ENCODE assay signal across 13 mouse cellular contexts in genomic region chr15:78542098-78542766, GRCm38 (mm10). TPM values are rescaled to one million over a fixed set of nuclear protein-coding genes. Genes with fewer than 3 reads are reported as not detected.
DNase-seq lines count a peak whose midpoint lies in the region; ATAC-seq lines count a peak whose summit lies in the region.
"Had no signal": no experiment of that assay in that cellular context is flagged by ENCODE, and none has a peak within 500 bp of the region (broad histone marks: within the 10 kb centered on the region; RNA-seq: fewer than 3 reads in every experiment).

No protein-coding gene starts in this region.

- no peaks in the 10 kb centered on the region for H3K9me3 ChIP-seq in heart, embryonic 14.5 days (ENCODE audit: control insufficient read depth, low read length)
- no peaks in the 10 kb centered on the region for H3K9me3 ChIP-seq in limb, embryonic 15.5 days
- no peaks in the 10 kb centered on the region for H3K9me3 ChIP-seq in limb, embryonic 10.5 days (replicated peaks)
- H3K9me3 ChIP-seq in intestine, embryonic 15.5 days, result no peaks in the 10 kb centered on the region

- DNase-seq in heart, adult 18-20 months, result no peak
- no peak for DNase-seq in limb, embryonic 10.5 days (ENCODE audit: low spot score)
- DNase-seq in cerebellum, adult 8-10 months, result peak; percentile 60
- DNase-seq: gastrocnemius, postnatal 25 days; lung, postnatal 14 days; spleen, adult 18-20 months had no signal

- no peak for ATAC-seq in heart, embryonic 14.5 days (ENCODE audit: insufficient number of reproducible peaks, insufficient read depth, low FRiP score, low read depth)
- ATAC-seq in limb, embryonic 15.5 days (ENCODE audit: insufficient number of reproducible peaks, low FRiP score, low TSS enrichment, low read depth), result no peak
- peak; percentile 26; the same call in 1 of the 2 replicates for ATAC-seq in intestine, embryonic 15.5 days
- no peak for ATAC-seq in megakaryocyte-erythroid progenitor cell, adult 5-6 weeks (replicated peaks; ENCODE audit: low FRiP score, low TSS enrichment, poor library complexity, severe bottlenecking)

- peak overlapping the region in 1 of 2 experiments; percentile 60; a peak in 2 of 4 replicates for H3K27ac ChIP-seq in heart, embryonic 14.5 days (replicated peaks in 1 of 2; ENCODE audit: control insufficient read depth in 1 of 2, insufficient read depth in 1 of 2, low read depth in 2 of 2, low read length in 2 of 2)
- H3K27ac ChIP-seq in limb, embryonic 15.5 days, result no peak overlapping the region
- no peak overlapping the region for H3K27ac ChIP-seq in limb, embryonic 10.5 days
- H3K27ac ChIP-seq in intestine, embryonic 15.5 days, result no peak overlapping the region
- H3K27ac ChIP-seq: hindbrain, postnatal 0 days had no signal

- peaks cover 34% of the 10 kb centered on the region for H3K27me3 ChIP-seq in heart, embryonic 14.5 days (ENCODE audit: control insufficient read depth, insufficient read depth, low read length)
- H3K27me3 ChIP-seq in limb, embryonic 15.5 days, result peaks cover 39% of the 10 kb centered on the region; the same call in 1 of the 2 replicates
- peaks cover 71% of the 10 kb centered on the region for H3K27me3 ChIP-seq in limb, embryonic 10.5 days (ENCODE audit: low read depth, poor library complexity, severe bottlenecking)
- H3K27me3 ChIP-seq in intestine, embryonic 15.5 days (replicated peaks), result peaks cover 3% of the 10 kb centered on the region; the same call in 1 of the 2 replicates

- peaks cover 20 to 28% of the 10 kb centered on the region in 2 experiments for H3K4me1 ChIP-seq in heart, embryonic 14.5 days (ENCODE audit: control insufficient read depth in 2 of 2, insufficient read depth in 2 of 2, low read length in 2 of 2)
- peaks cover 12% of the 10 kb centered on the region; the same call in 1 of the 2 replicates for H3K4me1 ChIP-seq in limb, embryonic 15.5 days
- H3K4me1 ChIP-seq in limb, embryonic 10.5 days, result peaks cover 9% of the 10 kb centered on the region
- H3K4me1 ChIP-seq in intestine, embryonic 15.5 days (replicated peaks), result peaks cover 9% of the 10 kb centered on the region; the same call in 1 of the 2 replicates

- H3K4me3 ChIP-seq in heart, embryonic 14.5 days (ENCODE audit: control insufficient read depth in 1 of 2, insufficient read depth in 1 of 2, low read depth in 1 of 2, low read length in 2 of 2), result no peak overlapping the region
- H3K4me3 ChIP-seq in limb, embryonic 15.5 days, result no peak overlapping the region
- H3K4me3 ChIP-seq in limb, embryonic 10.5 days, result no peak overlapping the region
- no peak overlapping the region for H3K4me3 ChIP-seq in intestine, embryonic 15.5 days (replicated peaks)
- H3K4me3 ChIP-seq: erythroblast, embryonic 14.5 days had no signal

- peak overlapping the region; percentile 31; the same call in 1 of the 2 replicates for H3K9ac ChIP-seq in heart, embryonic 14.5 days (ENCODE audit: low read length)
- H3K9ac ChIP-seq in limb, embryonic 15.5 days, result 0 out of 2 replicates have a peak overlapping the region, but pooled peaks have one; percentile 14
- no peak overlapping the region for H3K9ac ChIP-seq in intestine, embryonic 15.5 days

- peak overlapping the region; percentile 5; the same call in 1 of the 2 replicates for H3K4me2 ChIP-seq in heart, embryonic 14.5 days (ENCODE audit: low read length)
- H3K4me2 ChIP-seq in limb, embryonic 15.5 days, result no peak overlapping the region
- H3K4me2 ChIP-seq in intestine, embryonic 15.5 days (replicated peaks), result no peak overlapping the region

- H3K36me3 ChIP-seq in heart, embryonic 14.5 days (ENCODE audit: control insufficient read depth, insufficient read depth, low read length), result no peaks in the 10 kb centered on the region
- no peaks in the 10 kb centered on the region for H3K36me3 ChIP-seq in limb, embryonic 15.5 days
- no peaks in the 10 kb centered on the region for H3K36me3 ChIP-seq in limb, embryonic 10.5 days
- H3K36me3 ChIP-seq in intestine, embryonic 15.5 days, result no peaks in the 10 kb centered on the region

- 70% methylated on average over 3 of the region's 3 CpGs for WGBS in heart, embryonic 14.5 days
- WGBS in limb, embryonic 15.5 days, result 41% methylated on average over 3 of the region's 3 CpGs
- WGBS in limb, embryonic 10.5 days, result 71% methylated on average over 3 of the region's 3 CpGs
- WGBS in intestine, embryonic 15.5 days, result 67% methylated on average over 3 of the region's 3 CpGs

RNA-seq across cellular contexts. Expression of gene Sstr3, which starts 2.3 kb away (rescaled TPM):
- not detected in 2 replicates for polyA plus RNA-seq in heart, embryonic 14.5 days (2014; fragmentation: Nextera tagmentation; extraction: Ambion mirVana)
- total RNA-seq in heart, adult 18-20 months (2021), result not detected
- polyA plus RNA-seq in limb, embryonic 15.5 days (2015; fragmentation: Nextera tagmentation; extraction: Ambion mirVana), result 0.04 TPM in 1 of 2 replicates, not detected in the other
- polyA plus RNA-seq in limb, embryonic 10.5 days (2016; fragmentation: Nextera tagmentation; extraction: Ambion mirVana), result not detected in 2 replicates
- polyA plus RNA-seq in intestine, embryonic 15.5 days (2015; fragmentation: Nextera tagmentation; extraction: Ambion mirVana), result 0.23 and 0.24 TPM in 2 replicates
- not detected in 2 replicates for total RNA-seq in megakaryocyte-erythroid progenitor cell, adult 5-6 weeks (2014; fragmentation: Nextera tagmentation)
- not detected in 2 replicates for total RNA-seq in megakaryocyte-erythroid progenitor cell, adult 5-6 weeks (2017)
- total RNA-seq: gastrocnemius, postnatal 25 days had no signal
- polyA plus RNA-seq: erythroblast, embryonic 14.5 days; limb, embryonic 11.5 days had no signal

RNA-seq across cellular contexts. Expression of gene C1qtnf6, which starts 11.0 kb away (rescaled TPM):
- polyA plus RNA-seq in heart, embryonic 14.5 days (2014; fragmentation: Nextera tagmentation; extraction: Ambion mirVana), result 38.4 and 41.1 TPM in 2 replicates
- 1 to 10 TPM; 7.8 to 7.9 TPM for total RNA-seq in heart, adult 18-20 months (2021)
- 52.3 and 60.8 TPM in 2 replicates for polyA plus RNA-seq in limb, embryonic 15.5 days (2015; fragmentation: Nextera tagmentation; extraction: Ambion mirVana)
- polyA plus RNA-seq in limb, embryonic 10.5 days (2016; fragmentation: Nextera tagmentation; extraction: Ambion mirVana), result 10.9 and 14.6 TPM in 2 replicates
- polyA plus RNA-seq in intestine, embryonic 15.5 days (2015; fragmentation: Nextera tagmentation; extraction: Ambion mirVana), result 22.0 and 22.3 TPM in 2 replicates
- 3.1 and 6.9 TPM in 2 replicates for total RNA-seq in megakaryocyte-erythroid progenitor cell, adult 5-6 weeks (2014; fragmentation: Nextera tagmentation)
- 0.14 and 1.7 TPM in 2 replicates for total RNA-seq in megakaryocyte-erythroid progenitor cell, adult 5-6 weeks (2017)
- polyA plus RNA-seq: erythroblast, embryonic 14.5 days had no signal

RNA-seq across cellular contexts. Expression of gene Rac2, which starts 30.4 kb away (rescaled TPM):
- polyA plus RNA-seq in heart, embryonic 14.5 days (2014; fragmentation: Nextera tagmentation; extraction: Ambion mirVana), result 8.1 and 10.0 TPM in 2 replicates
- total RNA-seq in heart, adult 18-20 months (2021), result 10 to 100 TPM in 1 of 2 experiments, 1 to 10 TPM in 1; 2.2 to 19.1 TPM
- polyA plus RNA-seq in limb, embryonic 15.5 days (2015; fragmentation: Nextera tagmentation; extraction: Ambion mirVana), result 37.0 and 41.1 TPM in 2 replicates
- 4.3 and 4.4 TPM in 2 replicates for polyA plus RNA-seq in limb, embryonic 10.5 days (2016; fragmentation: Nextera tagmentation; extraction: Ambion mirVana)
- polyA plus RNA-seq in intestine, embryonic 15.5 days (2015; fragmentation: Nextera tagmentation; extraction: Ambion mirVana), result 15.7 and 21.4 TPM in 2 replicates
- total RNA-seq in megakaryocyte-erythroid progenitor cell, adult 5-6 weeks (2014; fragmentation: Nextera tagmentation), result 134 and 169 TPM in 2 replicates
- total RNA-seq in megakaryocyte-erythroid progenitor cell, adult 5-6 weeks (2017), result 33.0 and 80.9 TPM in 2 replicates

RNA-seq across cellular contexts. Expression of gene Il2rb, which starts 47.2 kb away (rescaled TPM):
- 0.16 and 0.19 TPM in 2 replicates for polyA plus RNA-seq in heart, embryonic 14.5 days (2014; fragmentation: Nextera tagmentation; extraction: Ambion mirVana)
- total RNA-seq in heart, adult 18-20 months (2021), result 1 to 10 TPM in 1 of 2 experiments, under 1 TPM in 1; 0.55 to 2.4 TPM
- polyA plus RNA-seq in limb, embryonic 15.5 days (2015; fragmentation: Nextera tagmentation; extraction: Ambion mirVana), result 0.36 and 0.42 TPM in 2 replicates
- 0.04 TPM in 1 of 2 replicates, not detected in the other for polyA plus RNA-seq in limb, embryonic 10.5 days (2016; fragmentation: Nextera tagmentation; extraction: Ambion mirVana)
- polyA plus RNA-seq in intestine, embryonic 15.5 days (2015; fragmentation: Nextera tagmentation; extraction: Ambion mirVana), result 1.2 and 1.4 TPM in 2 replicates
- 8.6 and 18.4 TPM in 2 replicates for total RNA-seq in megakaryocyte-erythroid progenitor cell, adult 5-6 weeks (2014; fragmentation: Nextera tagmentation)
- total RNA-seq in megakaryocyte-erythroid progenitor cell, adult 5-6 weeks (2017), result 0.88 and 9.5 TPM in 2 replicates
- total RNA-seq: gastrocnemius, postnatal 25 days had no signal
- polyA plus RNA-seq: limb, embryonic 11.5 days had no signal

RNA-seq across cellular contexts. Expression of gene Cyth4, which starts 54.6 kb away (rescaled TPM):
- polyA plus RNA-seq in heart, embryonic 14.5 days (2014; fragmentation: Nextera tagmentation; extraction: Ambion mirVana), result 2.4 and 3.3 TPM in 2 replicates
- 1 to 10 TPM; 3.8 to 6.3 TPM for total RNA-seq in heart, adult 18-20 months (2021)
- 12.3 and 14.1 TPM in 2 replicates for polyA plus RNA-seq in limb, embryonic 15.5 days (2015; fragmentation: Nextera tagmentation; extraction: Ambion mirVana)
- polyA plus RNA-seq in limb, embryonic 10.5 days (2016; fragmentation: Nextera tagmentation; extraction: Ambion mirVana), result 3.2 and 4.4 TPM in 2 replicates
- polyA plus RNA-seq in intestine, embryonic 15.5 days (2015; fragmentation: Nextera tagmentation; extraction: Ambion mirVana), result 8.0 and 8.2 TPM in 2 replicates
- total RNA-seq in megakaryocyte-erythroid progenitor cell, adult 5-6 weeks (2014; fragmentation: Nextera tagmentation), result 7.0 and 18.8 TPM in 2 replicates
- 12.9 and 13.1 TPM in 2 replicates for total RNA-seq in megakaryocyte-erythroid progenitor cell, adult 5-6 weeks (2017)
